Mouse (Mus musculus) lung, postnatal 0 days (tissue): ENCODE data around the gene Sar1a.

Source experiments
- CTCF ChIP-seq: IDR thresholded peaks from 2 replicates; pipeline ENCODE4 v1.5.1; 2016; ENCODE audit warnings: antibody characterized with exemption, mild to moderate bottlenecking
- EP300 ChIP-seq: IDR thresholded peaks from 2 replicates; pipeline ENCODE4 v1.6.1; 2016; ENCODE audit warnings: antibody characterized with exemption, mild to moderate bottlenecking, control low read depth

DNA sequence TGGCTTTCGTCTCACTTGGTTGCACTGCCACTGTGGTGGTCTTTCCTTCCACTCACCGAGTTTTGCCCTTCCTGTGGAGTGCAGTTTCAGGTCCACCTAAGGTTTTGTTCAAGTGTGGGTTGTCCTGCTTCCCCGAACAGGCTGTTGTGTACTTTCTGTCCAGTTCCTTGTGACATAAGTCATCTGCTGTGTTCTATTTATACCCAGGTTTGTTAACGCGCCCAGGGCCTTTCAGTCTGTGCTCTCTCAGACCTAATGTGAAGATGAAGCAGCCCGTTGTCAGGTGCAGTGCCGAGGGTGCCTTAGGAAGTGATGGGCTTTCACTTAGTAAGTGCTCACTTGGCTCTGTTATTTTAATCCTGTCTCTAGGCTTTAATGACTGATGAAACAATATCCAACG is 9.3 kb downstream of the Sar1a start:
- no peak for TF ChIP-seq CTCF
- TF ChIP-seq EP300 = no peak
